Mouse (Mus musculus) bone marrow, adult 2 months (tissue): Measurements from ENCODE around the gene Slc25a3. TPM values are rescaled to one million over a fixed set of nuclear protein-coding genes. Genes with fewer than 3 reads are reported as not detected.
A peak's percentile ranks its signal among the peaks of the same experiment; 100 is the strongest.

Source experiments
- H3K27ac ChIP-seq: fragments of 200-500 bp; 2 replicates; pipeline ENCODE4 v1.5.1; 2012; ENCODE audit warnings: low read depth, mild to moderate bottlenecking, control low read depth, inconsistent platforms, low read length; ENCODE audit not compliant: control insufficient read depth, poor library complexity, insufficient read depth
- H3K4me1 ChIP-seq: fragments of 200-500 bp; 2 replicates; pipeline ENCODE4 v1.6.1; 2011; ENCODE audit warnings: low read length; ENCODE audit not compliant: control insufficient read depth, insufficient read depth
- H3K4me3 ChIP-seq: fragments of 200-500 bp; replicated peaks from 2 replicates; pipeline ENCODE3; 2011; ENCODE audit warnings: mild to moderate bottlenecking, low read depth, low read length, control low read depth; ENCODE audit not compliant: control insufficient read depth
- CTCF ChIP-seq: fragments of 200-500 bp; IDR thresholded peaks from 2 replicates; pipeline ENCODE4 v1.5.1; 2011; ENCODE audit warnings: low read length, control low read depth; ENCODE audit not compliant: control insufficient read depth, insufficient read depth
- POLR2A ChIP-seq: fragments of 200-500 bp; IDR thresholded peaks from 2 replicates; pipeline ENCODE4 v1.6.1; 2011; ENCODE audit warnings: low read depth, mild to moderate bottlenecking, control low read depth, low read length, borderline replicate concordance; ENCODE audit not compliant: control insufficient read depth
- WGBS: fragments of 180-500 bp; shearing (Covaris S2); methylation state at CpG from one replicate; pipeline ENCODE4 v1.1.7; 2018; 5-methylcytosine and 5-hydroxymethylcytosine counted together
- polyA plus RNA-seq: library from polyadenylated mRNA; stranded (reverse); fragments of >200 nt; gene quantifications from 2 replicates; pipeline ENCODE4 v1.2.4, GENCODE M21; 2011; ENCODE audit warnings: low replicate concordance; ENCODE audit not compliant: missing spikeins, insufficient read depth, insufficient read length

Slc25a3 gene
- polyA plus RNA-seq = 177 and 223 TPM in 2 replicates

- peak; percentile 99 for TF ChIP-seq POLR2A
- peak; percentile 27; the same call in 1 of the 2 replicates for TF ChIP-seq CTCF
- Histone ChIP-seq H3K4me1 (no peaks in the 10 kb centered on the region; the same call in 1 of the 2 replicates), H3K4me3 (peak within 1 kb of the TSS; percentile 99), H3K27ac (peak within 1 kb of the TSS; percentile 98)
- 11% methylated on average over 59 of the region's 59 CpGs for WGBS
These were observed at the start of gene Slc25a3 for GRCm38 (mm10) chr10:91123828-91124822. TSS of gene Slc25a3 (minus strand) at chr10:91124059.

GRCm38 (mm10) chr10:91172329-91173100, 48.7 kb upstream of the Slc25a3 start:
- 55% methylated on average over 14 of the region's 14 CpGs for WGBS
- Histone ChIP-seq H3K4me3 (no peak overlapping the region), H3K4me1 (no peaks in the 10 kb centered on the region; the same call in 1 of the 2 replicates), H3K27ac (no peak overlapping the region)
- TF ChIP-seq POLR2A (no peak), CTCF (no peak)

- peak overlapping the region; percentile 98 for H3K27ac ChIP-seq
- peak overlapping the region; percentile 97 for H3K4me3 ChIP-seq
- under 1% methylated on average over 68 of the region's 68 CpGs for WGBS
- H3K4me1 ChIP-seq = no peaks in the 10 kb centered on the region; the same call in 1 of the 2 replicates
- TF ChIP-seq CTCF (no peak), POLR2A (peak; percentile 95)
These were observed 47.8 kb upstream of the Slc25a3 start for GRCm38 (mm10) chr10:91171455-91172328.

DNA sequence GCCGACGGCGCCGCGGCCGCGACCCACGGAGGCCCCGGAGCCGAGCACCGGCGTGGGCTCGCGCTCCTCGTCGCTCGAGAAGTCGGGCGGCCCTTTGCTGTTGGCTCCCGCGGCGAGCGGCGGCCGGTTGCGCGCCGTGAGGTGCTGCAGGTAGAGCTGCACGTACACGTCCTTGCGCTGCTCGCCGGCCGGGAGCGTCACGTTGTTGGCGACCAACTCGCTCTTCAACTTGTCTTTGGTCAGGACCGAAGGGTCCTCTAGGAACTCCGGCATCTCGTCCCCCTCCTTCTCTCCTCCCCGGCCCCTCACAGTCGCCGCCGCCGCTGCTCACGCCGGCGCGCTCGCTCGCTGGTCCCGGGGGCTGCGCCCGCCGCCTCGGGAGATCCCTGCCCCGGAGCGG, 47.2 kb upstream of the Slc25a3 start:
- H3K4me1 ChIP-seq = no peaks in the 10 kb centered on the region; the same call in 1 of the 2 replicates
- no peak for TF ChIP-seq CTCF
- TF ChIP-seq POLR2A = no peak

GRCm38 (mm10) chr10:91170143-91170941, 46.5 kb upstream of the Slc25a3 start:
- TF ChIP-seq CTCF (peak; percentile 84), POLR2A (peak; percentile 85; the same call in 1 of the 2 replicates)
- under 1% methylated on average over 42 of the region's 50 CpGs for WGBS

More for the DNA sequence above, 47.2 kb upstream of the Slc25a3 start:
- Histone ChIP-seq H3K27ac (peak overlapping the region; percentile 98), H3K4me3 (peak overlapping the region; percentile 97)
- WGBS = under 1% methylated on average over 58 of the region's 59 CpGs

GRCm38 (mm10) chr10:91169414-91170065, 45.7 kb upstream of the Slc25a3 start:
- H3K4me3 ChIP-seq = peak overlapping the region; percentile 73
- no peaks in the 10 kb centered on the region; the same call in 1 of the 2 replicates for H3K4me1 ChIP-seq
- 5% methylated on average over 17 of the region's 17 CpGs for WGBS
- H3K27ac ChIP-seq = peak overlapping the region; percentile 18; the same call in 1 of the 2 replicates
- TF ChIP-seq CTCF (no peak), POLR2A (no peak)

More at GRCm38 (mm10) chr10:91170143-91170941, 46.5 kb upstream of the Slc25a3 start:
- Histone ChIP-seq H3K4me3 (peak overlapping the region; percentile 97), H3K27ac (peak overlapping the region; percentile 98), H3K4me1 (no peaks in the 10 kb centered on the region; the same call in 1 of the 2 replicates)

GRCm38 (mm10) chr10:91167352-91167751, 43.5 kb upstream of the Slc25a3 start:
- WGBS = 69% methylated on average over 7 of the region's 7 CpGs
- H3K27ac ChIP-seq = no peak overlapping the region
- TF ChIP-seq CTCF (no peak), POLR2A (no peak)
- H3K4me1 ChIP-seq = no peaks in the 10 kb centered on the region; the same call in 1 of the 2 replicates
- peak overlapping the region; percentile 33 for H3K4me3 ChIP-seq
